Mouse (Mus musculus): ENCODE measurements around the gene Csf2. TPM values are rescaled to one million over a fixed set of nuclear protein-coding genes. Genes with fewer than 3 reads are reported as not detected.
"Not testable (repeated sequence)": the region's sequence is repeated elsewhere in the genome, so short reads cannot be mapped to it uniquely, and the experiment has no call there.

The Csf2 gene
- total RNA-seq (2021) = not detected

DNA sequence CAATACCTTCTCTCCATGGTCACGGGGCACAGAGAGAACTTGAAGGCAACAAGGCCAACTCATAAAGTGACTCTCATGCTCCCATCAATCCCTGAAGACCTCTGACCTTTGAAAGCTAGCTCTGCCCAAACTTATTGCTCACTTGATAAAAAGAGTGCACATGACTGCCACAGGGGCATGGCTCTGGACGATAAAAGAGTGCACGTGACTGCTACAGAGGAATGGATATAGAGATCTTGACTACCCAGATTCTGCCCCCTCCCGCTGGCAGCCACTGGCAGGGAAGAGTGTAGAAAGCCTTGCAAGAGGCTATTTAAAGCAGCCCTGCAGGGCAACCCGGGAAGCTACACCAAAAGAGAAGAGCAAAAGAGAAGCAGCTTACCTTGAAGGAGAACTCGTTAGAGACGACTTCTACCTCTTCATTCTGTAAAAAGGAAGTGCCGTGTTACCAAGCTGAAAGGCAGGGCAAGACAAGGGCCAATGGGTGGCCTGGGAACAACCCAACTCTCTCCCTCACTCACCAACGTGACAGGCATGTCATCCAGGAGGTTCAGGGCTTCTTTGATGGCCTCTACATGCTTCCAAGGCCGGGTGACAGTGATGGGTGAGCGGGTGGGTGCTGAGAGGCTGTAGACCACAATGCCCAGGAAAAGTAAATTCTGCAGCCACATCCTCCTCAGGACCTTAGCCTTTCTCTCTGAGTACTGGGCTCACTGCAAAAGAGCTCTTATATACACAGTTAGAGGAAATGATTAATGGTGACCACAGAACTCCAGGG is at the start of gene Csf2:
Gene Csf2, minus strand, starts transcription at position 728 of the 778 bp plus-strand sequence.
- DNase-seq (ENCODE audit: extremely low spot score in 1 of 2, low spot score in 1 of 2) = no peak

DNA sequence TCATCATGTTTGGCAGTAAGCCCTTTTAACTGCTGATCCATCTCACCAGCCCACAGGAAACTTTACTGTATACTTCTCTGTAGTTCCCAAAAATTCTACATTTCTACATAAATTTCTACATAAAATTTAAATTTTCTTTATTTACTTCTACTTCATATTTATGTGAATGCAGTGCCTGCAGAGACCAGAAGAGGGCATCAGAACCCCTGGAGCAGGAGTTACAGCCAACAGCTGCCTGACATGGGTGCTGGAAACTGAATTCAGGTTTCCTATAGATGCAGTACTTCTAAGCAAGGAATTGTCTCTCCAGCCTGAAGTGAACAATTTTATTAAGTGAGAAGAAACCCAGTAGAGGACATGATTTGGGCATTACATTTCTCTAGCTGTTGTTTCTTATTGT is 49.3 kb upstream of the Csf2 start:
- DNase-seq (ENCODE audit: extremely low spot score in 1 of 2, low spot score in 1 of 2) = no peak

DNA sequence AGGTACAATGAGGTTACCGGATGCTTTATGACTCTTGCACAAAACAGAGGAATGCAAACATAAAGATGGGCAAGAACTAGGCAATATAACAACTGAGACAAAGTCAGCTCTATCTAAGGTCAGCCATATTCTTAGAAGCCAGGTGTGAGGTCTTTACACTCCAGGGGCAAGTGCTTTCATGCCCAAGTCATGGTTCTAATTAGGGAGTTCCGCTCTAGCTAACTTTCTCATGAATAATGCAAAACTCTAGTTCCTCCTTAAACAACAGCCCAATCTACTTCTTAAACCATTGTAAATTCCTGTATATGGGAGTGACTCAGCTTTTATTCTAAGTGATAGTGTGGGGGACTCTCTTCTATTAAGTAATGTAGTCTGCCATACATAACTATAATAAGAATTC is 48.0 kb upstream of the Csf2 start:
- not testable (repeated sequence) for DNase-seq (ENCODE audit: extremely low spot score in 1 of 2, low spot score in 1 of 2)

DNA sequence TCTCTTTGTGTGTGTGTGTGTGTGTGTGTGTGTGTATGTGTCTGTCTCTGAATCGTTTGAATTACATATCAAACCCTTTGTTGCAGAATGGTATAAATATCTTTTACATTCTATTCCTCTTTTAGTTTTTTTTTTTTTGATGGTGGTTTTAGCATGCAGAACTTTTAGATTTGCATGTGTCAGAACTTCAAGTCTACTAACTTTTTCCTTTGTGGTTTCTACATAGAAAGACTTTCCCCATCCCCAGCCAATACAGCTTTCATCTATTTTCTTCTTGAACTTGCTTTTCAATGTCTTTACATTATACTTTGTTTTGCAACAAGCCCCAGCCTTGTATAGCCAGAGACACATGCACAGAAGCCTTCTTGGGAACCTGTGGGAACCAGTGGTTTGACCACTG is 47.3 kb upstream of the Csf2 start:
- DNase-seq (ENCODE audit: extremely low spot score in 1 of 2, low spot score in 1 of 2) = no peak

DNA sequence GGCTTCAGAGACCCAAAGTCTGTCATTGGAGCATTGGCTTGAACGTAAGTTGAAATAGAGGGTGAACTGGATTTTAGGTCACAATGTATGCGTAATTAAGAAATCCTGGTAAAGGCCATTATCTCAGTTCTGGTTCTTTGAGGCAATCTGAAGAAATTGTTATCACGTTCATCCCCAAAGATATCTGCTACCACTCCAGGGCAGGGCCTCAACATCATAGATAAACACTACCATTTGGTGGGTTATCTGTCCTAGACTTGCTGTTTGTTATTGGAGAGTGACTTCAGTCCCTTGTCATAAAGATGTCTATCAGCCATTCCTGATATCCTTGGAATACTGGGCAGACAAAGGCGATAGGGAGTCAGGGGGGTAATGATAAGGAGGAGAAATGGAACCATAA is 46.5 kb upstream of the Csf2 start:
- no peak for DNase-seq (ENCODE audit: extremely low spot score in 1 of 2, low spot score in 1 of 2)

DNA sequence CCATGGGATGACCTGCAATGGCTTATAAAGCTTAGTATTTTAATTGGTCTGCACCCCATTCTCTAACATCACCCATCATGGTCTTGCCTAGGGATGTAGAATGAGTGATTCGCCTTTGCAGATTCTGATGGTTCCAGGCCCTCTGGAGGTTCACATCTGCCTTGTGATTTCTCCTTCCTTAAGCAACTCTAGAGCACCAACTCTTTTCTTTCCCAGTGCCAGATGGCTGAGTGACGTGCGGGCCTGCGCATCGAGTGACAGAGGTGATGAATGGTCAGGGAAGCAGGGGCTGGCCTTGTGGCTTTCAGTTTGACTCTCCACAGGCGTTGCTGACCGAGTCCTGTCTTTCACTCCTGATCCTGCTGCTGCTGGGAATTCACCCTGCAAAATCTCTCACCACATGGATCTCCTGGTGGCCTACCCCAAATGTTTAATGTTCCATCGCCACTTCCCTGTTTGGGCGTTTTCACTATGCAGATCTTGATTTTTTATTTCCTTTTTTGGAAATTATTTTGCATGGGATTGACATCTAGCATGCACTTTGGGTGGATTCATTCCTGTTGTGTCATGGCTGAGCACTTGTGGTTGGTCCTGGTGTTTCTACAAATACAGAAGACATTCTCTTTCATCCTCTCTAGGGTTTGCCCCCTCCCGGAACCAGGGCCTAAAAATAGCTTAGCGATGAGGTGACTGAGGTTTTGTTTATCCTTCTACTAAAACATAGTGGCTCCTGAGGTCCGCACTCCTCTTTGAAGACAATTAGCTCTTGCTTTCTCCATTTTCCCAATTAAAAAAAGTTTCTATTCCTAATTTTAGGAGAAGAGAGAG is 44.7 kb upstream of the Csf2 start:
- DNase-seq (ENCODE audit: extremely low spot score in 1 of 2, low spot score in 1 of 2) = no peak

DNA sequence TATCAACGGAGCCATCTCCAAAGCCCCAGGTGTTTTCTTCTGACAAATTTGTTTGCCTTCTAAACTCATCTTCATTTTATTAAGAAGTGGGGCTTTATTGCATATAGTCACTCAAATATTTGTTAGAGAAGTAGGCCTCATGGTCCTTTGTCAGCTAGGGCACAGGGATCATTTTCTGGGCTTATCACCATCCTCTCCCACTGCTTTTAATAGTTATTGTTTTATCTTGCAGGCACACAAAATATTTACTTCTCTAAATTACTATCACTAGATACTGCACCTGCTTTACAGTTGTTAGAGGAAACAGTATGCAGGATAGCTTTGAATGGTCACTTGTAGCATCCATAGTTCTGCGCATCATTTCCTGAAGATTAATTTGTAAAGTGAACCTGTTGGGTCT is 42.7 kb upstream of the Csf2 start:
- DNase-seq (ENCODE audit: extremely low spot score in 1 of 2, low spot score in 1 of 2) = no peak

DNA sequence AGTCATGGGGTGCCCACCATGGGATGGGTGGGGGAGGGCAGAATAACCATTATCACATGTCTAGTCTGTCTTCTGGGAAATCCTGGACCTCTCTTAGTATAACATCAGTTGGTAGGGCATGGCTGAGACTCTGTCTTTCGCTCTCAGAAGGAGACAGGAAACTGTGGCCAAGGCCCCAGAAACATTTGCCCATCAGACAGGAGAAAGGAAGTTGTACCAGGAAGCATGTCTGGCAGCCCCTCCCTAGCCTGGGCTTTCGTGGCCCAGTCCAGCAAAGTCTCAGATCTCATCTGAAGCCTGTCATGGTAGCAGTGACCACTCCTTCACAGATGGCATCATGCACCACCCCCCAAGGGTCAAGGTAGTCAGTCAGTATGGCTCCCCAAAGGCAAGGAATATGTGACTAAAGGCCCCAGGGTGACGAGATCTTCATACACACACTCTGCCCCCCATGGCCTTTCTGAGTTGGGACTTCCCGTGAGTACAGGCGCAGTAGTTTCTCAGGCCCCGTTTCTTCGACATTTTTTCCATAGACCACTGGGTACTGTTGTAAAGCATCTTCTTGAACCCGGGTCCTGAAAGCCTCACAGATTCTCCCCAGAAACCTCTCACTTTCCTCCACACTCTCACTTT is 38.5 kb upstream of the Csf2 start:
- no peak for DNase-seq (ENCODE audit: extremely low spot score in 1 of 2, low spot score in 1 of 2)

DNA sequence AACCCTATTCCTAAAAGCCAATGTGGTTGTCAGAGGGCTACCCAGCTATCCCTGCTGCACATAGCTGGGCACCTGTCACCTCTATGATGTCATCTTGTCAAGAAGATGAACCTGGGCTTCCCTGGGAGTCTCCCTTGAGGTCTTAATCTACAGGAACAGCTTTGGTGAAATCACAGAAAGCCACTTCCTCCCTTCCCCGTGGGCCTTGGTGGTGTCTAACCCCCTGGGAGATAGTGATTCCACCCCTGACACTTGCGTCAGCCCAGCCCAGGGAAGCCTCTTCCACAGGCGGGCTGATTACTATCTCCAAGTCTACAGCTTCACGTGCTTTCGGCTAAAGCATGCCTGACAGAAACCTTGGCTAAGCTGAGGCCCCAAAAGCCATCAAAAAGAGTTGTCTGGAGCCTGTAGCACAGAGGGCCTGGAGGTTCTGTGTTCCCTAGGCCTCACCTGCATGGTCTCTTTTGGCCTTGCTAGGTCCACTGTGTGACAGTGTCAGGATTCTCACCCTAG is 22.0 kb upstream of the Csf2 start:
- DNase-seq (ENCODE audit: extremely low spot score in 1 of 2, low spot score in 1 of 2) = no peak

DNA sequence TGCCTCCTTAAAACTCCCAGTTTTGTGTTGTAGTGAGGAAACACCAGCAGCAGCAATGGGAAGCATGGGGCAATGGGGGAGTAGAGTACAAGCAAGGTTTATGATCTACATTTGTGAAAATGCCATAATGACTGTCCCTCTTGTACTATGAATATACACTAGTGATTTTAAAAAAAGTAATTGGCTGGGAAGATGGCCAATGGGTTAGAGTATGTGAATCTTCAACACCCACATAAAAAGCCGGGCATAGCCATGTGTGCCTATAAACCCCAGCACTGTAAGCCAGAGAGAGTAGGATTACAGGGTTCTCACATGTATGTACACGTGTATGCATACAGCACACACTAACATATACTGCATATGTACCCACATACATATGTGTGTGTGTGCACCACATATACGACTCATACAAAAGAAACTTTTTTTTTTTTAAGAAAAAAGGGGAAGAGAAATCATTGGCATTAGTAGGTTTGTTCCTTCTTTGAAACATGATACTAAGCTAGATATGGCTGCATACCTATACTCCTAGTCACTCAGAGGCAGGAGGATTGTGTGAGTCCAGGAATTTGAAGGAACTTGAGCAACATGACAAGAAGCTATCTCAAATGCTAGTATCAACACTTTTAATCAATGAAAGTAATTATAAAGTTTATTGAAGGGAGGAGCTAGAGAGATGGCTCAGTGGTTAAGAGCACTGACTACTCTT is 19.9 kb upstream of the Csf2 start:
- no peak for DNase-seq (ENCODE audit: extremely low spot score in 1 of 2, low spot score in 1 of 2)

DNA sequence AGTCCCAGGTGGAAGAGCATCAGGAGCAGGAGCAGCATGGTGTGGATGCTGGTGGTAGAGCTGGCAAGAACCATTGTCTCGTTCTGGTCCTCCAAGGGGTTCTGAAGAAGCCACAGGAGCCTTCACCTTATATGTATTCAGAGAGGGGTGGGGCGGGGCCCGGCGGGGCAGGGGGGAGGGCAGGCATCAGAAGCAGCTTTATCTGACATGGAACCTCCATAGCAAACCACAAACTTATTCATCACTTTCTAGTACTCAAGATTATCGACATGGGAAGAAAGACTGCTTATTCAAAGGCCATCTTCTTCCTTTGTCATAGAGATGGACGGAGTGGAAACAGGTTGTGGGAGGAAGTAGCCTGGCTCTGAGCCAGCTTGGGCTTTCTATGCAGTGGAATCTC is 17.7 kb upstream of the Csf2 start, which contains the start of gene Il3:
Gene Il3, minus strand, starts transcription at position 101 of the 400 bp plus-strand sequence.
- DNase-seq (ENCODE audit: extremely low spot score in 1 of 2, low spot score in 1 of 2) = no peak

DNA sequence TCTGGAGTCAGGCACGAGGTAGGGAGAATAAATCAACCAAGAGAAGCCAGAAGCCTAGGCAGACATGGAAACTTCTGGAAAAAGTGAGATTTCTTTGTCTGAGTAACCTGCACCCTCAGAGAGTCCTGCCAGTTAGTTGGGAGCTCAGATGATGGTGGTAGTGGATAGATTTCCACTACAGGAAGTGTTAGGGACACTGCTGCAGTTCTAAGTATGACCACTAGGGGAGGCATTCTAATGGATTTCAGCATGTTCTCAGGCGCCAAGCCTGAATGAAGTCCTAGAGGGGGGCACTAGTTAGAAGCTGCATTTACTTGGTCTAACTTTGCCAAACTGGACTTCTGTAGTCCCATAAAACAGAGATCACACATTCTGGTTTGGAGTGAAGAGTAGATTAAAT is 15.1 kb upstream of the Csf2 start:
- DNase-seq (ENCODE audit: extremely low spot score in 1 of 2, low spot score in 1 of 2) = peak in 1 of 2 experiments; percentile 69

DNA sequence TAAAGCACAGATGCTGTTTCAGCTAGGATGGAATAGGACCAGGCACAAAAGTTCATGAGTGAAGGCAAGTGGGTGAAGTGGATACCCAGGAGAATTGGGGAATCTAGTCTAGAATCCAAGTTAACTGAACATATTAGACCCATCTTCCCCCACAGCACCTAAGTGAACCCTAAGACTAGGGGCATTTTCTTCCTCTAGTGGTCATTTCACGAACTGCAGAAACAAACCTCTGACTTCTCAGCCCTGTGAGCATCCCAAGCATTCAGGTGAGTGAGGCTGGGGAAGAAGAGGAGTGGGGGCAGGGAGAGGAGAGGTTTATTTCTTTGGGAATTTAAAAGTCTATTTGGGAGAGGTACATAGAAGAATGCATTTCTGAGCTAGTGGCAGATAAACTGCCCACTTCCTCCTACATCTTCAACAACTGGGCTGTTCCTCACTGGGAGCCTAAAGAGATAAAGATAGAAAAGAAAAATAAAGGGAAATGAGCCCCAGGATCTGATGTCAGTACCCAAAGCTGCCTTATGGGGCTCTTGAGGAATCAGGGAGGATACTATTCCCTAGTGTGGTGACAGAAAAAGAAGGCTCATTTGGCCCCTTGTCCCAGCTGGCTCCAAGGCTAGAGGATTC is 14.1 kb upstream of the Csf2 start:
- DNase-seq (ENCODE audit: extremely low spot score in 1 of 2, low spot score in 1 of 2) = no peak

DNA sequence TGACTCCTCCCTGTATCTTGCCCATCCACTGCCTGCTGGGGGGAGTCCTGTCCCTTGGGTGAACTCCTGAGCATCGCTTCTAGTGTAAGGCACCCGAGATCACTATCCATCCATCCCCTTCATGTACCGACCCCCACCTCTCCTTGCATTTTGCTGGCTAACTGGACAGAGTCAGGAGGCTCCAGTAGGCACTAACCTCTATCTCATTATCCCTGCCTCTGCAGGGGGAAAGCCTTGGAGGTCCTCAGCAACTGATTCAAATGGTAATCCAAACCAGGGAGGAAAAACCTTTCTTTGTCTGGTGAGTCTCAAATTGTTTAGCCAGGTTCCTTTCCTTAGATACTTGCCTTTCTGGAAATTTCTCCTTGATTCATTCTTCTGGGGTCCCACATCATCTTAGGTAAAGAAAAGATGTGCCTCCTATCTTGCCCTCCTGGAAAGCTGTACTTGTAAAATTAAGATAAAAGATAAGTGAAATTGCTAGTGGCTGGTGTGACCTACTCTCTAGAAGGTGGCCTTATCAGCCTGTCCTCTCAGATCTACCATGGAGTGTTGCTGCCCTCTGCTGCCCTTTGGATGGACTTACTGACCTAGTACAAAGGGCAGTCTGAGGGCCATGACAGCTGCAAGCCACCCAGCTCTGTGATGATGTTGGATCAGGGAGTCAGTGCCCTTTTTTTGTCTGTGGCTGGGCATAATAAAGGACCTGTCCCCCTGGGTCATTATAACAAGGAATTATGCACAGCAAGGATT is 7.3 kb upstream of the Csf2 start:
- peak; percentile 23 to 61 for DNase-seq (ENCODE audit: extremely low spot score in 1 of 2, low spot score in 1 of 2)

DNA sequence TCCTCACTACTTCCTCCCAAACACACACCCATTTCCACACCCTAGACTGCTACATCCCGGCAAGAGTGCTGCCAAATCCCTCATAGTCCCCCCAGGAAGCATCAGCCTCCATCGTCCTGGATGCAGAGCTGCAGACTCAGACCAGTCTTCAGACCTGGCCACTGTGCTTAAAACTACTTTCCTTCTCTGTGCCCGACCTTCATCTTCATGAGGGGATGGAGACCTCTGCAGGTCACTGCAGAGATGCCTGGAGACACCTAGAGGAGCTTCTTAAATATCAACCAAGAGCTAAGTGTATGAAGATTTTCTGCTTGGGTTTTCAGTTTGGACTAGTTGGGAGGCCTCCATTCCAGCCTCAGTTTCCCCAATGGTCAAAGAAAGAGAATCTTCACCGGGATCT is 4.6 kb upstream of the Csf2 start:
- DNase-seq (ENCODE audit: extremely low spot score in 1 of 2, low spot score in 1 of 2) = no peak

DNA sequence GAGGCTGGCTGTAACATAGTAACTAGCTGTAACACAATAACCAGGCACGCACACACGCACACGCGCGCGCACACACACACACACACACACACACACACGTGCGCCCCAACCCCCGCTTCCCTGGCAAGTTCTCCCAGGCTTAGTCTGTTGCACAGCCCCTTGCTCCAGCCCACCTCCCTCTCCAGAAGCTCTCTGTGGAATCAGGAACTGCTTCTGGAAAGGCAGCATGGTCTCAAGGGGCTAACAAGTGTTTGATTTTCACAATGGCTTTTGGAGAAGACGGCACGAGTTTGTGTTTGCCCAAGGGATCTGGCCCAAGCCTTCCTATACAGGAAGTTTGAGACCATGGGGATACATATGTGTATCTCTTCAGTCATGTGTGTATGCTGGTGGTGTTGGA is 1.1 kb upstream of the Csf2 start:
- DNase-seq (ENCODE audit: extremely low spot score in 1 of 2, low spot score in 1 of 2) = no peak

DNA sequence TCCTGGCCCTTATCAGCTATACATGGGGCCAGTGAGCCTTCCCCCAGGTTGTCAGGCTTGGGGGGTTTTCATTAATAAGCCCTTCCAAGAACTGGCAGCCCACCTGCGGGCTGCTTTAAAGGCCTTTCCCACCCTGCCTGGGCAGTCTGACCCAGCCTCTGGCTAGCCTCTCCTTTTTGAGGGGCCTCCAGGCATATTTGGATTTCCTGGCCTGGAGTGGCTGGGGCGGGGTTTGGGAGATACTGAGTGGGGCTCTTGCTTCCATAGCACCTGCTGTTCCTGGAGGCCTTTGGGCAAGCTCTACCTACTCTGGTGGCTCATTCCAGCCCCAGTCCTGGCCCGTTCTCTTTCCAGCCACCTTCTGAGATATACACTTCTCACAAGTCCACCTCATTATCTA is 281 bp upstream of the Csf2 start:
- no peak for DNase-seq (ENCODE audit: extremely low spot score in 1 of 2, low spot score in 1 of 2)

DNA sequence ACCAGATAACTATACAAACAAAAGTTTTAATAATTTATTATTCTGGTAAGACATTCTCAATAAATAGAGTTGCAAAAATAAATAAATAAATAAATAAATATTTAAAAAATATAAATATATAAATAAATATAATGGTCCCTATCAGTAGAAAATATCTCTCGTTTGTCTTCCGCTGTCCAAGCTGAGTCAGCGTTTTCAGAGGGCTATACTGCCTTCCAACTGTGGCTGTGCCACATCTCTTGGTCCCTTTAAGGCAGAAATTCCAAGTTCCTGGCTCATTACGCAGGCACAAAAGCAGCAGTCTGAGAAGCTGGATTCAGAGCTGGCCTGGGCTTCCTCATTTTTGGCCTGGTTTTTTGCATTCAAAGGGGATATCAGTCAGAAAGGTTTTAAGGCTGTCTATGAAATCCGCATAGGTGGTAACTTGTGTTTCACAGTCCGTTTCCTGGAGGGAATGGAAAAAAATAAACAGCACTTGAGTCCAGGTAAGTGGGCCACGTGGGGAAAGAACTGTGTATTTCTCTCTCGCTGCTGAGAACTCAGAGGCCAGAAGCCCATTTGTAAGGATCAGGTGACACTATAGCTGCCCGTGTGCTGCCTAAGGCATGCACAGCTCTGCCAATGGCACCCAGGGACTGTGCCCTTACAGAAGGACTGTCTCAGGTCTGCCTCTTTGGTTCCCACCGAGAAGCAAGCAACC is 2.1 kb downstream of the Csf2 start:
- DNase-seq (ENCODE audit: extremely low spot score in 1 of 2, low spot score in 1 of 2) = no peak

DNA sequence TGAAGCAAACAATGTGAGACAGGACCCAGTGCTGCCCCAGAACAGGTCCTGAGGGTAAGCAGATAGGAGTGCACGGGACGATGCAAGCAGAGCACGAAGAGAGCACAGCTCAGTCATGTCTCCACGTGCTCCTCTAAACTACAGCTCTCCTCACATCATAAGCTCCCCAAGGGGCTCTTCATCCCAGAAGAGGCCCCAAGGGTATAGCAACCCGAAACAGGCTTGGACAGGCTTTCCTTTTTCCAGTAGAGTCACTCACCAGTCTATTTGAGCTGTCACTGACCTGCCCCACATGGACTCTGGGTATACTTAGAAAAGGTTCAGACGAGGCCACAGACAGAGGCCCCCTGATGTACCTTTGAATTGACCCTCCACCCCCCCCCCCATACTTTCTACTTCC is 5.0 kb downstream of the Csf2 start:
- no peak for DNase-seq (ENCODE audit: extremely low spot score in 1 of 2, low spot score in 1 of 2)
